Mouse (Mus musculus): ENCODE data around the gene Smoc2.

Gene Smoc2

DNA sequence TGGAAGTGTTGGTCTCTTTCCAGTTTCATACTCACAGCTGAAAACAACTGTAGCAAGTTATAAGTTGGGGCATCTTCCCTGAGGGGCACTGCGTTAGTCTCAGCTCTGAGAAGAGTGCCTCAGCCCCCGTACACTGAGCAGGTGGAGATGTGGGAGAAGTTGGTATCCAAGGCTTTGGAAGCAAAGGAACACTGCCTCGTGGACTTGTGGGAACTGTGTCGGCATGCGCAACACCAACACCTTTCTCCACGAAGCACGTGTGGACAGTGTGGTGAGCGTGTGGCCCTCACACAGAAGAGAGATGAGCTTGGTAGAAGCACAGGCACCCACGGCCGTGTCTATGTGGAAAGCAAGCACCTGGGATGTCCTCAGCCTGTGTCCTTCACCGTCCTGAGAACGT lies 64.1 kb downstream of the Smoc2 start:
- no peak for DNase-seq (ENCODE audit: extremely low read depth, insufficient read length, low spot score)

DNA sequence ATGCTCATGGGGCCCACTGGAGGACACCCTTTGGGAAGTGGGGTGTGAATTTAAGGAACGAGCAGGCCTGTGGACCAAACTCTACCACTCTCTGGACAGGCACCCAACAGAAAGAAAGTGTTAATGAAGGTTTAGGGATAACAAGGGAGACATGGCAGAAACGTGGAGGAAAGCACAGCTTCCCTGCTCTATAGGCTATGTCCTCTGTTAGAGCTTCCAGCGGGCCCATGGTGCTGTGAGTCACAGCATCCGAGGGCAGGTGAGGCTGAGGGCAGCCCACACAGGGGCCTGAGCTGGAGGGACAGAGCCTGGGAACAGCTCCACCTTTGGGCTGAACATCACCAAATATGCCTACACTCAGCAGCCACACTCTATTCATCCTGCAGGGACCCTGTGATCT lies 66.2 kb downstream of the Smoc2 start:
- DNase-seq (ENCODE audit: extremely low read depth, insufficient read length, low spot score), result no peak

DNA sequence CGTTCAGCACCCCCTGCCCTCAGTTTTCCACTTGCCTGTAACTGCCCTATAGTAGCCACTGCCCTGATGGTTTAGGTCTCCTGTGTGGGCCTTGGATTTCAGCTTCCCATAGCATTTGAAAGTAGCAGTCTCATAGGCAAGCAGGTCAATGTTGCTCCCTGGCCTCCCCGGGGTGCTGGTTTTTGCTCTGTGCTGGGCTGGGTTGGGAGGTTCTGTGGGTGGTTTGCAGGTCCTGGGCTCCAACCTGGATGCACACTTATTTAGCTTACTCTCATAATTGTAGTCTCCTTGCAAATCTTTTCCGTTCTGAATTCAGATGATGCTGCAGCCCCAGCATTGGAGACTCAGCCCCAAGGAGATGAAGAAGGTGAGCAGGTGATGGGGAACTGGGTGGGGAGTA lies 67.6 kb downstream of the Smoc2 start:
- no peak for DNase-seq (ENCODE audit: extremely low read depth, insufficient read length, low spot score)

DNA sequence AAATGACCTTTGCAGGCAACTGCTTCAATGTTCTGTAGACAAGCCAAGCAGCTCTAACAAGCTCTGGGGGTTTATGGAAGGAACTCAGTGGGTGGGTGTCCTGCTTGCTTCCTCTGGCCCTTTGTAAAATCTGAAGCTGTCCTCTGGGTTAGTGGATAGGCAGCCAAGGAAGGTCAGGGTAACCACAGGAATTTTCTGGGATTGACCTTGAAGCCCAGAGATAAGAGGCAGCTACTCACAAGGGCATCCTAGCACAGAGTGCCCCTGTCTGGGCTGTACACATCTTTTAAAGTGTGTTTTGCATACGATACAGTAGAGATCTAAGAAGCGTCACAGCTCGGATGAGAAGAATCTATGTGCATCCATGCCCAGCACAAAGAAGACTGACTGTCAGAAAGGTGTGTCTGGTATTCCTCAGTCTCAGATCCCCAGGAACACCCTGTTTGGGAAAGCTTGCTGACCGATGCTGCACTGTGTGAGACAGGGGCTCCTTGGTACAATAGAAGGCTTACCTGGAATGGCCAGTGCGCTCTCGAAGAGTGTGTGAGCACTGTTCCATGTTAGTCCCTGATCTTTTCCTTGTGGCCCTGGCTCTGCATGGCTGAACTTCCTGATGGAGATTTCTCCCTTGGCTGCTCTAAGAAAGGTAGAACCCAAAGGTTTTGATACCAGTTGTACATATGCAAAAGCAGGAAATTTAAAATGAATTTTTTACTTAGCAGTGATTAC lies 69.9 kb downstream of the Smoc2 start:
- no peak for DNase-seq (ENCODE audit: extremely low read depth, insufficient read length, low spot score)

DNA sequence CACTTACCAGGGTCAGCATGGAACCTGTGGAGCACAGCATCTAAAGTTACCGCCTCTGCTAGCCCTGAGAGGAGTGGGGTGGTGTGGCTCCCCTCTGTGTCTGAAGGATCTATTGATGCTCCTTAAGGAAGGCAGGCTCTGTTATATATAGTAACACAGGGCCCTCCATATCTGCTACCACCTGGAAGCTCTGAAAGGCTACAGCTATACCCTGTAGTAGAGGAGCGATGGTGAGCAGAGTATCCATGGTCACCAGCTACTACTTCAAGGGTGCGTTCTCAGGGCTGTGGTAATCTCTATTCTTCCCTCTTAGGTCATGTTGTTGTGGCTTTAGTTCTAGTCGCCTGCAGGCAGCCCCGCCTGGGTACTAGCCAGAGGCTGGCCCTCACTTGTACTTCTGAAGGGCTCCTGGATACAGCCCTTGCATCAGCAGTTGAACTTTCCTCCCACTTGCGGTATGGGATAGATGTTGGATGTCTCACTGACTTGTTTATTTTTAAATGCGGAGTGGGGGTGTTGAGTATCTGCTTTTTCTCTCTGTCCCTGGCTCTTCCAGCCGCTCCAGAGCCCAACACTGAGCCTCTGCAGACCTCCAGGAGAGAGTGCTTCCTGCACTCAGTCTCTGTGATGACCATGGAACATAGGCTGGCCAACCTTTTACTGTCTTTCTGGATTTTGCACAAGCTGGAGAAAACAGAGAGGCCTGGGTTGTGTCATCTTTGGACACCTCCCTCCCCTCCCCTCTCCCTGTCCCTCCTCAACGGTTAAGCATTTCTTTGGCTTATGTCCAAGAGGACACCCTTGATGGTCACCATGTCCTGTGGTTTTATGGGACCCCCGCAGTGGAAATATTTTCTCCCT lies 74.1 kb downstream of the Smoc2 start:
- no peak for DNase-seq (ENCODE audit: extremely low read depth, insufficient read length, low spot score)

DNA sequence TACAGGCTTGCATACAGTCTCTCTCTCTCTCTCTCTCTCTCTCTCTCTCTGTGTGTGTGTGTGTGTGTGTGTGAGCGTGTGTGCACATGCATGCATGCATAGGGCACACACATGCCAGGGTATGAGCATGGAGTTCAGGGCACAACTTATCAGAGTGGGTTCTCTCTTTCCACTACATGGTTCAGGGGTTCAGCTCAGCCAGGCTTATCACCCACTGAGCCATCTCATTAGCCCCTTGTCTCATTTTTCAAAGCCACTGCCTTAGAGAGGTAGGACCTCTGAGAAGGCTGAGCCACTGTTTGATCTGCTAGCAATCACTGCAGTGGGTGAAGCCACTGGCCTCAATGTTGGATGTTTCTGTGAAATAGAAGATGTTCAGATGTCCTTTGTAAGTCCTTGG lies 82.2 kb downstream of the Smoc2 start:
- no peak for DNase-seq (ENCODE audit: extremely low read depth, insufficient read length, low spot score)

DNA sequence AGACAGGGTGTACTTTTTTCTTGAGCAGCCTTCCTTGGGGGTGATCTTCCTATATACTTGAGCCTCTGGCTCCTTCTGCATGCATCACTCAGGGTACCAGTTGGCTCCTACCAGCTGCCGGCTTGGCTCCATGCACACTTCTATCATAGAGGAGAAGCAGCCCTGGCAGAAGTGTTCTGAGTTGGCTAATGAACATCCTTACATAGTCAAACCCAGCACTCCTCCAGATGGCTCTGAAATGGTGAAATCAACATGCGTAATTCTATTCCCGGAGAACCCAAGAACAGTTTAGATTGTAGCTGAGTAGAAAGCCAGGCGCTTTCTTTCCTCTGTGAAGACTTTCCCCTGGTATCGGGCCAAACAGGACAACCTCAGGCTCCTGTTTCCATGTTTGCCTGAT lies 91.2 kb downstream of the Smoc2 start:
- no peak for DNase-seq (ENCODE audit: extremely low read depth, insufficient read length, low spot score)

DNA sequence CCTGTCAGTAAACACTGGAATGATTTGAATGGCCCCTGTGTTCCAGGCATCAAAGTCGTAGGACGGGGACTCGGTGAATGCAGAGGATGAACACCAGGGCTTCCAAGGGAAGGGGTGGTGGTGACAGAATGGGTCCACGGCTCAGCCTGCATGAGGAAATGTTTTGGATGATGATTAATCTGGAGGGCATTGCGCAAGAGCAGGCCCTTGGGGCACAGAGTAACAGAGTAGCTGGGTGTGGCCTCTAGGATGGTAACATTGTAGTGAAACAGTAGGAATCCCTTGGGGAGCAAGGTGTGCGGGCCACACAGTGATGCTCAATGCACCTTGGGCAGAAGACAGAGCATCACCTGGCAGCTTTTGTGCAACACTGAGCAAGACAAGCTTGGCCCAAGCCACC lies 92.3 kb downstream of the Smoc2 start:
- DNase-seq (ENCODE audit: extremely low read depth, insufficient read length, low spot score), result peak; percentile 64

DNA sequence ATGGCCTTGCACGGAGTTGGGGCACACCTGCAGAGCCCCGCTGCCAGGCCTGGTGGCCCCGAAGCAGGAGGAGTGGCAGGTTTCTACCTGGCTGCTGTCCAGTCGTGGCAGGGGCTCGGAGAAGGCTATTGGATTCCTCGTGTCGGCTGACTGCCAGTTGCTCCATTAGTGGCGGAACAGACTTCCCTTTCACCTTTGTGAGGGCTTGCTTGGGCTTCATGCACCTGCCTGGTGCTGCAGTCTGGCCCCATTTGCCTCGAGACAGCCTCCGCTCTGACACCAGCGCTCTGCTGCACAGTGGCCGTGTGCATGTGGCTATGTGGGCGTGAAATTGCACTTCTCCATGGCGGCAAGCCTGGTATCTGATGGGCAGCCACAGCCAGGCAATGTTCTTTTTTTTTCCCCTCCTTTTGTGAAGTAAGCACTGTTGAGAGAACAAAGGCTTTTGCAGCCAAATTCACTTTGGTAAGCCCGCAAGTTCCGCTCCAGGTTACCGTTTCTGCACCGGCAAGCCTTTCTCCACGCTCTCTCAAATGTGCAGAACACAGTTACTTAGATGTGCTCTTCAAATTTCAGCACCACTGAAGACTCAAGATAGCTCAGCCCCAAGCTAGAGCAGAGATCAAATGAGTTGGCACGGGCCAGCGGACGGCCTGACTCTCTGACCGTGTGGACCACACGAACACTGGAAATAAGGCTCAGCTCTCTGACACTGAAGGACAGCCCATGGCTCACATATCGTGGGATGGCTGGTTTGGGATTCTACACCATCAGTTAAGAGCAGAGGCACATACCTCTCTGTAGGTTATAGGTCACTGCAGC lies 93.2 kb downstream of the Smoc2 start:
- DNase-seq (ENCODE audit: extremely low read depth, insufficient read length, low spot score), result no peak

DNA sequence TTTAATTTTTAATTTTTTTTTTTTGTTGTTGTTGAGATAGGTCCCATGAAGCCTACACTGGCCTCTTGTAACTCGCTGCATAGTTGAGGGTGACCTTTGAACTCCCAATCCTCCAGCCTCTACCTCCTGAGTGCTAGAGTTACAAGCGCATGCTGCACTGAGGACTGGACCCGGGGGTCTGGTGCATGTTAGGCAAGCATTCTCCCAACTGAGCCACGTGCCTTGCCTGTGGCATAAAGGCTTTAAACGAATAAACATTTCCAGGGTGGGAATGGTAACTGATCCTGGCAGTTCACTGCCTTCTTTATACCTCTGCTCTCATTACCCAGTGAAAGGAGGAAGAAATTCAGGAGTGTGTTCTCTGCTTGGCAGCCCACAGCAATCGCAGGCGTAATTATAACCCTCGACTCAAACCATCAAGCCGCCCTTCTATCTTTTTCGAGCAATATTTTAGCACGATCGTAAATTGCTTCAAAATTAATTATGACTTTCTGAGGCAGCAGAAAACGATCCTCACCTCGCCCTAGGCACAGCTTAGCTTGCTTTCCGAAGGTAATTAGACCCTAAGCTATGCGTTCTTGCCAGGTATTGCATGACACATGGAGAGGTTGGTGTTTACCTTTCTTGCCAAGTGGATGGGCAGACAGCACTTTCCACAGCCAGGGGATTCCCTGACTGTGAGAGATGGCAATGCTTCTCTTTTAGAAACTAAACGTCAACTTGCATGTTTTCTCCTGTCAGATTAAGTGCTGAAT lies 99.6 kb downstream of the Smoc2 start:
- DNase-seq (ENCODE audit: extremely low read depth, insufficient read length, low spot score), result no peak

DNA sequence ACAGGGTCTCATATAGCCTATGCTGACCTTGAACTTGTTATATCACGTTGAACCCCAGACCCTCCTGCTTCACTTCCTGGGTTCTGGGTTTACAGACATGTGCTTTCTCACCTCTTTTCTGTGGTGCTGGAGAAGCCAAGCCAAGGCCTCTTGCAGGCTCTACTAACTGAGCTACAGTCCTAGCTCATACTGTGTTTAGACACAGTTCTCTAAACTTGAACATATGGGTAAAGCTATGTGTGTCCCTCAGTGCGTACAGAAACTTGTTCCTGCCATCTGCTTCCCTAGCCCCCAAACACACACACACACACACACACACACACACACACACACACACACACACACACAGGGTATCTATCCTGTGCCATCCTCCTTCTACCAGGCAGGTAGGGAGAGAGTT lies 100.2 kb downstream of the Smoc2 start:
- DNase-seq (ENCODE audit: extremely low read depth, insufficient read length, low spot score), result no peak

DNA sequence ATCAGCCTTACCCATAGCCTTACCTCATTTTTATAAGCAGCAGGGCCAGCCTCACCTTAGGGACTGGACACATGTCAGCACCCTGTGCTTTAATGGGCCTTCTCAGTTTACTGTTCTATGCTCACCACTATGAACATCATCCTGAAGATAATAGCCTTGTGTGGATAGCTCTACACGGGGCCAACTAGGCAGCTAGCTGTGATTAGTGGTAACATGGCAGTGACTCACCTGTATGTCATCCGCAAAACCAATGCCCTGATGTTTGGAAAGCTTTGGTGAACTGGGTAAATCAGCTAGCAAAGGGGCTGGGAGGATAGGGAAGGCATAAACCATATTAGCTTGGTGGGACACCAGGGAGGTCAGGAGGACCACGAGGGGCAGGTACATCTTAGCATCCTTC lies 100.7 kb downstream of the Smoc2 start:
- no peak for DNase-seq (ENCODE audit: extremely low read depth, insufficient read length, low spot score)

DNA sequence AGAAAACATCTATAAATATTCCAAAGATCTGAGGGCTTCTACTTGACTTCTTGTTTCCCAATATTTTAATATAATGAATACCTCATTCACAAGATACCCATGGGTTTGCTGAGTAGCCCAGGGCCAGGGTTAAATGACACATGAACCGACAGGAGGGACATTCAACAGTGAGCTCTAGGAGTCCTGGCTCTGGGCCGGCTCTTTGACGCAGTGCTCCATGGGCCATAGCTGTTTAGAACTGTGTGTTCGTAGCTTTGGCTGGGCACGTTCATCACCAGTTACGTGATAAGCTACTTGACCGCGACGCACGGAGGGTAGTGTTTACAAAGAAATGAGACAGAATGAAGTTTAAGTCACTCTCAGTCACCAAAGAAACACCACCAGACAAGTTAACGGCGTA lies 101.2 kb downstream of the Smoc2 start:
- DNase-seq (ENCODE audit: extremely low read depth, insufficient read length, low spot score), result no peak

DNA sequence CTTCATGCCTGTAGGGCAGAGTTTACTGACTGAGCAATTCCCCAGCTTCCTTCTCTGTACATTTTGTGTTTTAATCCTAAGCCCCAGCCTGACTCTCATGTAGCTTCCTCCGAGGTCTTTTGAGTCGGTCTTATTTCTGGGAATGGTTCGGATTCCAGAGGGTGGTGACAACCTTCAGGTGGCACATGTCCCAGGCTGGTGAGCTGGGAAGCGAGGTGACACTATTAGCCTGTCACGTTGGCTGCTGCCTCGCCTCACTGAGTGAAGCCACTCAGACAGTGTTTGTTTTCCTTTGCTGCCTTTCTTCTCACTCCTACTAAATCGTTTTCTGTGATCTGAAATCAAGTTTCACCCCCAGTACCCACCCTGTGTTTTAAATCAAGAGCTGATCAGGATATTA lies 102.2 kb downstream of the Smoc2 start:
- no peak for DNase-seq (ENCODE audit: extremely low read depth, insufficient read length, low spot score)

DNA sequence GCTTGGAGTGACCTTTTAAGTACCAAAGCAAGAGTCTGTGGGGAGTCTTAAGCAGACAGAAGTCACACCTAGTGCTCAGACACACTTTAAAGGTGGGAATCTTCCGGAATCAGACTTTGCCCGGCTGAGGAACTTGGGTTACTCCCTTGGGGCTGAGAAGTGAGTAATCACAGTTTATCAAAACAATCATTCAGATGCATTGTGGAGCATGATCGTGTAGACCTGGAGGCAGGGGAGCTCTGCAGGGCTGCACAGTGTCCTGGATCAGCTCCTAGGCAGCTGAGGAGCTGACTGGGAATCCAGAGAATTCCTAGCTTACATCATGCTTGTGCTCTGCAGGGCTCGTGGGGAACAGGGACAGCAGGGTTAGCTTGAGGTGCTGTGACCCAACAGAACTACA lies 104.7 kb downstream of the Smoc2 start:
- no peak for DNase-seq (ENCODE audit: extremely low read depth, insufficient read length, low spot score)

DNA sequence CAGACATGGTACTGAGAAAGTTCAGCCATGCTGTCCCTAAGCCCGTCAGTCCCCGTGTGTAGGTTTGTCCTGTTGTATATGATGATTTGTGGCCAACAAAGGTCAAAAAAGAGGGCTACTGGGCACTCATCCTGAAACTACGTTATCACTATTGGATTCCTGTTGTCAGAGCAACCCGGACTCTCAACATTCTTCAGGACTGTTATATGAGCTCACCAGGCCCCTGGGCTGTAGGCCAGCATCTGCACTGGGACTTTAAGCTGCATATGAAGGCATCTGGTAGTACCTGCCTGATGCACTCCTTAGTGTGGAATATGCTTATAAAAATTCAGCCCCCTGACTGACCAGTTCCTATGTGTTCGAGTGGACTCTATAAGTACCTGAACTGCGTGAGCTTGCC lies 105.7 kb downstream of the Smoc2 start:
- no peak for DNase-seq (ENCODE audit: extremely low read depth, insufficient read length, low spot score)

DNA sequence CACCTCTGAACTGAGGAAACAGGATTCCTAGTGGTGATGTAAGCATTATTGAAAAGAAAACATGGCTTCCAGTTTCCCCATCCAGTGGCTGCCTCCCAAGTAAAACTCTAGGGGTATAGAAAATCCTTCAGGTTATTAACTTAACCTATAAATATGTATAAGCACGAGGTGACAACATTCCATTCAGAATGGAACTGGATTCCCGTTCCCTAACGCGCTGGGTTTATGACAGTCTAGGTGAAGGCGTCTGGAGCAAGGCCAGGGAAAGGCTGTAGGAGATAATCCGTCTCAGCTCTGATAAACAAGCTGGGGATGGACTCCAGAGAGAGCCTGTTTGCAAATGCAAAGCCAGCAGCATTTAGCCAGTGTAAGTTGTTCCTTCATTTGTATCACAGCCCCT lies 108.0 kb downstream of the Smoc2 start:
- no peak for DNase-seq (ENCODE audit: extremely low read depth, insufficient read length, low spot score)

DNA sequence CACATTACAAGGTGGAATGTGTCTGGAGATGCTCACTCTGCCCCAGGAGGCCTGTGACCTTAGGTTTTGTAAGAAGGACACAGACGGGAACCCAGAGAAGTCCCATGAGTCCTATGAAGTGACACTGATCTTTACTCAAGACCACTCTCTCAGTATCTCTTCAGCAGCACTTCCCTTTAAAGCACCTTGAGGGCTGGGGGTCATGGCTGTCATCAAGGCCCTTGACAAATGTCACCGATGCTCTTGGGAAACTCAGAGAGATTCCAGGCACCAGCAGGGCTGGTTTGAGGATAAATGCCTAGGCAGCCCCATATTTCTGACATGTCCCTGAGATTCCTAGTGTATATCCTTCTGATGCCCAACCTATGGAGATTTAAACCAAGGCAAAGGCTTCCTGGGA lies 113.1 kb downstream of the Smoc2 start:
- DNase-seq (ENCODE audit: extremely low read depth, insufficient read length, low spot score), result no peak

DNA sequence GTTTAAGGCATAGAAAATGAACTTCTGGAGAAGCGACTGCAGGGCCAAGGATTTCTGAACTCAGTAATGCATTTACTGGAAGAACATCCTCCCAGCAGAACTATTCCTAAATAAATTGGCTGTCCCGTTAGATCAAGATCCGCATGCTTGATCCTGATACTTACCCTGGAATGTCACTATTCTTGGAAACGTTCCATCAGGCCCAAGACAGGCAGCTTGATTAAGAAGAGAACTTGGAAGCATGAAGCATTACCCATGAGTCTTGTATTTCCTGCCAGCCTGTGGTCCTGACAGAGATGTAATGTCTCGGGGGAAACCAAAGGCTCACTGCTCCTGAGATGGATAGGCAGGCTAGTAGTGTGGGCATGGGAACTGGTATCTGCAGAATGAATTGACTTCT lies 115.6 kb downstream of the Smoc2 start:
- DNase-seq (ENCODE audit: extremely low read depth, insufficient read length, low spot score), result no peak

DNA sequence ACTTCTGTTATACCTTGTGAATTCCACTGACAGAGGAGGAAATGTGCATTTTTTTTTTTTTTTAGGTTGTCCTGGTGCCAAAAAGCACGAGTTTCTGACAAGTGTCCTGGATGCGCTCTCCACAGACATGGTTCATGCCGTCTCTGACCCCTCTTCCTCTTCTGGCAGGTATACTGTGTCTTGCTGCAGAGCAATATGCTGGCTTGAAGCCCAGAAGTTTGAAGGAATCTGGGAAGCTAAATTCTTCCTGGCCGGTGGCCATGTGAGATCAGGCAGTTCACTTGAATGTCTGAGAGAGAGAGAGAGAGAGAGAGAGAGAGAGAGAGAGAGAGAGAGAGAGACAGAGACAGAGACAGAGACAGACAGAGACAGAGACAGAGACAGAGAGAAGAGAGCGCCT lies 118.2 kb downstream of the Smoc2 start:
- no peak for DNase-seq (ENCODE audit: extremely low read depth, insufficient read length, low spot score)
